Mouse (Mus musculus): ENCODE measurements around the gene Ankrd65. TPM values are rescaled to one million over a fixed set of nuclear protein-coding genes. Genes with fewer than 3 reads are reported as not detected.
A peak's percentile ranks its signal among the peaks of the same experiment; 100 is the strongest.
"Not testable (repeated sequence)": the region's sequence is repeated elsewhere in the genome, so short reads cannot be mapped to it uniquely, and the experiment has no call there.

Gene Ankrd65
- not detected for total RNA-seq (2021)

DNA sequence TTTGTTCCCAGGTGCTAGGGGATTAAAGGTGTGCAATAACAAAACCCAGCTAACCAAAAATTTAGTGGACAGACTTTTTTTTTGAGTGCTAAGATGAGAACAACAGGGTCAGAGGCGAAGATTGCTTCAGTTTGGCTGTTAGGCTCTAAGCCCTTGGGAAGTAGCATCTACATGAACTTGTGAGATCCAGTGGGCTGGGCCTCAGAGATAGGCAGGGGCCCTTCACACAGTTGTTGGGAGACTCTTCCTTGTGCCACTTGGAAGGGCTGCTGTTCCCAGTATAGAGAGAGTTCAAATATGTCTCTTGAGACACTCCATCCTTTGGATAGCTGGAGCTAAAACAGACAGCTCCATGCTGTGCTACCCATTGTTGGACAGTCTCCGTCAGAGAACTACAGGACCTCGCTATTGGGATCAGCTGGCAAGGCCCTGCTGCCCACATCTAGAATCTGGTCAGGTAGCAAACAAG lies at the start of gene Ankrd65:
Gene Ankrd65 (plus strand): TSS at position 419 of the 469 bp plus-strand sequence.
- no peak for DNase-seq (ENCODE audit: low spot score in 2 of 2)
- intact Hi-C loops (cut with DNase I), result no loop called here

DNA sequence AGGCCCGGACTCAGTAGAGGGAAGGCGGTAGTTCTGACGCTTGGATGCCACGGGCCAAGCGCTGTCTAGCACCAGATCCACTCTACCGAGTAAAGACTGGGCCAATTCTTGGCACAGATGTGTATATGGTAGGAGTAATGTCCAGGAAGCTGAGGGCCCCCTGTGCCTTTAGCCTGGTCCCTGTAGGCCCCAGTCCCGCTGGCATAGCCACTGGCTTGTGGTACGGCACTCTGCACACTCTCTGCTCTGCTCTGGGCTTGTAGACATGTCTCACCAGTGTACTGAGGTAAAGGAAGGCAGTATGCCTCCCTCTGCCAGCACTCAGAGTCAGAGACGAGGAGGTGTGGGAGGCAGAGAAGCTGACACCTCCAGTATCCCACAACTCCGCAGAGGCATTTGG lies 49.6 kb upstream of the Ankrd65 start:
- DNase-seq (ENCODE audit: low spot score in 2 of 2); intact Hi-C loops (cut with DNase I): not testable (repeated sequence)

DNA sequence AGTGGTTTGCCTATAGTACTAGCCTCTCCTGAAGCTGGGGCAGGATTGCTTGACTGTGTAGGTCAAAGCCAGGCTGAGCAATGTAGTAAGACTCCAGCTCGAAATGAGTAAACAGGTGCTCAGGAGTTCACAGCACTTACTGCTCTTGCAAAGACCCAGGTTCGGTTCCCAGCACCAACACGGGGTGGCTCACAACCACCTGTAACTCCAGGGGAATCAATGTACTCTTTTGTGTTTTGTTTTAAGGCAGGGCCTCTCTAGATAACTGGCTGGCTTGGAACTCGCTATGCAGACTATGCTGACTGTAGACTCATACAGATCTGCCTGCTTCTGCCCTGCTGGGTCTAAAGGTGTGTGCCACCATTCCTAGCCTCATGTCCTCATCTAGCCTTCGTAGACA lies 47.6 kb upstream of the Ankrd65 start:
- DNase-seq (ENCODE audit: low spot score in 2 of 2), result no peak
- intact Hi-C loops (cut with DNase I), result no loop called here

DNA sequence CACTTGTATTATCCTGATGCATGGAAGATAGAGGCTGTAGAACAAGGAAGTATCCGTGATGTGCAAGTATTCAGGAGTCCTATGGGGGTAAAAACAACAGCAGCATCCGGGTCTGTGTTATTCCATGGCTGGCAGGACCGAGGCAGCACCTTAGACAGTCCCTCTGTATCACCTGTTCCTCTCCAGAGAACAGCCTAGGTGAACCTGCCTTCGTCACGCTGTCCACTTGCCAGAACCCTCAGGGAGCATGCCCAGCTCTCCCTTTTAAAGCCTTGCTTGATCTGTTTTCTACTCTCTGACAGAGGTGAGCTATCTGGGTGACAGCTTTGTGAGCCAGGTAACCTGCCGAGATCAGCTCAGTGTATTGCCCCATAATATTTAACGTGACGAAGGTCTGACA lies 45.8 kb upstream of the Ankrd65 start:
- DNase-seq (ENCODE audit: low spot score in 2 of 2), result no peak
- intact Hi-C loops (cut with DNase I), result no loop called here

GRCm38 (mm10) chr4:155745136-155745535 lies 45.1 kb upstream of the Ankrd65 start:
- DNase-seq (ENCODE audit: low spot score in 2 of 2), result no peak
- intact Hi-C loops (cut with DNase I), result no loop called here

DNA sequence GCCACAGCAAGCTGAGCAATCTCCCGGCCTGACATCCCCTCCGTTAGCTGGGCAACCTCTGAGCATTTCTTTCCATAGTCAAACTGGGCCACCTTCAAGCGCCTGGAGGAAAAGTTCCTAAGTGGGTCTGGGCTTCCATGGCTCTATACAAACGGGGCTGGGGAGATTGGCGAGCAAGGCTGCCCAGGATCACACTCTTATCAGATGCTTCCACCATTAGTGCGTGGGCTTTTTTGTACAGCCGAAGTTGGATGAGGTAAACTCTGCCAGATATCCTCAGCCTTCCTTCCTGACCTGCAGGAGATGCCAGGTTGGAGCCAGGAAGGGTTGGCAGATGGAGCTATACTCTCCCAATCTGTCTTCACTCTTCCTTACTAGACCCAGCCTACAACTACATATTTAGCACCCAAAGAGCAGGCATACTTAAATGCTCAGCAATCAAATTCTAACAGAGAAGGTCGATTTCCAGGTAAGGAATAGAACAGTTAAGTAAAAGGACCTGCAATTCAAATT lies 44.1 kb upstream of the Ankrd65 start:
- intact Hi-C loops (cut with DNase I), result no loop called here
- no peak for DNase-seq (ENCODE audit: low spot score in 2 of 2)

GRCm38 (mm10) chr4:155746575-155747490 lies 43.4 kb upstream of the Ankrd65 start:
- intact Hi-C loops (cut with DNase I), result no loop called here
- no peak for DNase-seq (ENCODE audit: low spot score in 2 of 2)

DNA sequence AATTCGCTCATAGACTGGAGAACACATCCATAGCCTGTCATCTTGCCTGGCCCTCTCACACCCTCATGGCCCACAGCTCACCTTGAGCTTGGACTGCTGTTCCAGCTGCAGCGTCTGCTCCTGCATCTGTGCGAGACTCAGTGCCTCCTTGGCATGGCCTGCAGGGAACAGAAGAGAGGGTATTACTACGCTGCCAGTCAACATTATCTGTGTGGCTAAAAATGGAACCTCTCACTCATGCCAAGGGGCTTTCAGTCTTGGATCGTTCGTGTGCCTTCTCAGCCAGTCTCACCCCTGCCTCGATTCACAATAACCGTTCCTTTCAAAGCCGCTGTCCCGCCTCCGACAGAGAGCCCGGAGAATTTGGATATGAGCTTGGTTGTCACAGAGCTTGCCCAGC lies 33.2 kb upstream of the Ankrd65 start:
- no peak for DNase-seq (ENCODE audit: low spot score in 2 of 2)
- intact Hi-C loops (cut with DNase I), result no loop called here

DNA sequence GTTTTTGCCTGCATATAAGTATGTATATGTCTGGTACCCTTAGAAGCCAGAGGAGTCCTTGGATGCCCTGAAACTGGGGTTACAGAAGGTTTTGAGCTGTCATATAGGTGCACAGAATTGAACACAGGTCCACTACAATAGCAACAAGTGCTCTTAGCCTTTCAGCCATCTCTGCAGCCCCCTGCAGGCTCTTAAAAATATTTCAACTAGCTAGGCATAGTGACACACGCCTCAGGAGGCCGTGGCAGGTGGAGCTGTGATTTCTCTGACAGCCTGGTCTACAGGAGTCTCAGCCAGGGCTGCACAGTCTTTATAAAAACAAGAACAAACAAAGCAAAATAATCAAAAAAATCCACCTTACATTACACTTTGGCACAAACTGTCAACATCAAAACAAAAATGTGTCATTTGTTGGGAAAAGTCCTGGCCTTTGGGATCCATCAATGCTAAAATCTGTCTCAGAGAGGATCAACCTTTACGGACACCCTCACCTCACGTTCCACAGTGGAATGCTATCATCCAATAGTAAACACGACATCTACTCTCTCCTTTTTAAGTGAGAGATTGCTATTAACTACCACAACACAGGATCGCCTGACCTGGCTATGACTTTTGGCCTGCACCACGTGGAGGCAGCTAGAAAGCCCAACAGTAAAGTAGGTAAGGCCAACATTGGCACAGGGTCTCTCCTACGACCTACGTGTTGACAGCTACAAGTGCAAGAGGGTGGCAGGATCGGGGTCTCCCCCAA lies 30.2 kb upstream of the Ankrd65 start:
- intact Hi-C loops (cut with DNase I), result loop anchor here (5.0 kb wide), 1 partner anchor 93 kb away; the partner anchor contains the start of gene Mib2
- DNase-seq (ENCODE audit: low spot score in 2 of 2), result no peak

DNA sequence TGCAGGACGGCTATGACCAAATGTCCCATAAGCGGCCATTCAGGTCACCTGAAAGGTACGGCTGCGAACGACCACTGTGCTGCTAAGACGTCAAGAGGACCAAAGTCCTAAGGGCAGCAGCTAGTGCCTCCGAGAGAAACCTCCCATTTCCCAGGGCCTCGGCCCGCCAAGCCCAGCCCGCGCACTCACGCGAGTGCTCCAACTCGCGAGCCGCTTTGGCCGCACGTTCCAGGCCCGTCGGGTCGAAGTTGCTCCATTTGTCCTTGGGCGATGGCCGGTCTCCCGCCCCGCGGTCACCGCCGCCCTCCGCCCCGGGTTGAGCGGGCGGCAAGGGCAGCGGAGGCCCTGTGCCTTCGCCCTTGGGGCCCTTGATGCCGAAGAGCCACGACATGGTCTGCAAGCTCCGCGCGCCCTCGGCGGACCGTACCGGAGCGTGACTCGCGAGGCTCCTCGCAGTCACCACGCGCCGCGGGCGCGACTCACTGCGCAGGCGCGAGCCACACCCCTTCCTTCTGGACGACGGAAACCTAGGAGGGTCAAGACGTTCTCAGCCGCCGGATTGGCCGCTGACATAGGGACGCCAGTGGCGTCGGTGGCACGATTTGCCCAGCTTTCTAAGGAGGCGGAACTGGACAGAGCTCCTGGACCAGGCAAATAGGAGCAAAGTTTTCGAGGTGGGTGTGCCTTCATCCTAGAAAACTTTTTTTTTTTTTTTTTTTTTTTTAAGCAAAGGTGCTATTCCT lies 29.5 kb upstream of the Ankrd65 start, which contains the start of gene Atad3a:
Gene Atad3a (minus strand): TSS at position 481 of the 743 bp plus-strand sequence.
- intact Hi-C loops (cut with DNase I), result loop anchor here (5.0 kb wide), 1 partner anchor 93 kb away; the partner anchor contains the start of gene Mib2

GRCm38 (mm10) chr4:155761356-155762099 lies 28.7 kb upstream of the Ankrd65 start:
- intact Hi-C loops (cut with DNase I), result loop anchor here (5.0 kb wide), 1 partner anchor 94 kb away; the partner anchor contains the start of gene Mib2
- no peak for DNase-seq (ENCODE audit: low spot score in 2 of 2)

More for the DNA sequence above, 29.5 kb upstream of the Ankrd65 start, which contains the start of gene Atad3a:
- peak; percentile 98 to 99 for DNase-seq (ENCODE audit: low spot score in 2 of 2)

DNA sequence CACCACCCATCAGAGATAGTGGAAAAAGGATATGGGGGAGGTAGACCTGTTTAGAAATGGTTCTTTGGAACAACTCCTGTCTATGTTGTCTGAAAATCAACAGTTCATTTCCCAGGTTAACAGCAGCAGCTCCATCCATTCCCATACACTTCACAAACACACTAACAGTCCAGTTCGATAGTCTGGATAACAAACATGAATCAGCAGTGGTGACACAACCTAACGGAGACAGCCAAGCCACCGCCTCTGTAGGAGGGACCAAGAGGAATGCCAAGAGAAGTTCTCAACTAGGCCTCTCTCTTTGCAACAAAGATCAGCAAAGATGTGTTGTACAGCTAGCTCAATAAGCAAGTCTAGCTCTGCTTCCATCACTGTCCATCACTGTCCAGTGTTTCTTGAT lies 27.9 kb upstream of the Ankrd65 start:
- no peak for DNase-seq (ENCODE audit: low spot score in 2 of 2)
- intact Hi-C loops (cut with DNase I), result loop anchor here (5.0 kb wide), 1 partner anchor 95 kb away; the partner anchor contains the start of gene Mib2

DNA sequence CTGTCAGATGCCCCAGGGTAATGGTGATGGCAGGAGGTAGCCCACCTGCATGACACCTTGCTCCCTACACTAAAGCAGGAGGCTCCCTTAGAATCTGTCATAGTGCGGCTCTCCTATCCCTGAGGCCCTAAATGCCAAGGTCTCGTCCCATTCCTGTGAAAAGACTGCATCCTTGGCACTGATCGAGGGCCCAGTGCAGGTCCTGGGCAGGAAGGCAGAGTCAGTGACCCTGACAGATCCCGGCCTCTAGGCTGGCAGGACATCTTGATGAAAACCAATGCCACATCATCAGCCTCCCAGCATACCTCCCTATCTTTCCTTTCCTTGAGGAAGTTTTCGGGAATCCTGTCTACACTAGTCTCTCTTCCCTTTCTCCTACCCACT lies 20.8 kb upstream of the Ankrd65 start:
- DNase-seq (ENCODE audit: low spot score in 2 of 2), result no peak
- intact Hi-C loops (cut with DNase I), result no loop called here

- intact Hi-C loops (cut with DNase I), result loop anchor here (2.0 to 5.0 kb wide), 2 partner anchors 15 to 48 kb away; partner anchors contain the start of gene Tmem88b
- peak; percentile 89 to 92 for DNase-seq (ENCODE audit: low spot score in 2 of 2)
Observed at GRCm38 (mm10) chr4:155769880-155770512, 20.2 kb upstream of the Ankrd65 start.

DNA sequence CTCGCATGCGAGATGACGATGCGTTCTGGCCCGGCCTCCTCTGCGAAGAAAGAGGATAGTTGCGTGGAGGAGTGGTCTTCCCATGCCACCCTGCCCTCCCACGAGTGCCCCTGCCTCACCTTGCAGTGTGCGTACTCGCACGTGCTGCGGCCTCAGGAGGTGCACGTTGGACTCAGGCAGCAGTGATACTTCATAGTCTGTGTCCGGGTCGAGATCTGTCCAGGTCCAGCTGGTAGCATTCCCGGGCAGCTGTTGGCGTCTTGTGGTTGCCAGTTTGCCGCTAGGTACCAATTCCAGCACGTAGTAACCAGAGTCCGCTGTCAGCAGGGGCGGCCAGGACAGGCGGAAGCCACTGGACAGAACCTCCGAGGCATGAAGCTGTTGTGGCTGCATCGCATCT lies 19.6 kb upstream of the Ankrd65 start:
- intact Hi-C loops (cut with DNase I), result loop anchor here (2.0 to 5.0 kb wide), 2 partner anchors 14 to 48 kb away; partner anchors contain the start of gene Tmem88b
- DNase-seq (ENCODE audit: low spot score in 2 of 2), result no peak

DNA sequence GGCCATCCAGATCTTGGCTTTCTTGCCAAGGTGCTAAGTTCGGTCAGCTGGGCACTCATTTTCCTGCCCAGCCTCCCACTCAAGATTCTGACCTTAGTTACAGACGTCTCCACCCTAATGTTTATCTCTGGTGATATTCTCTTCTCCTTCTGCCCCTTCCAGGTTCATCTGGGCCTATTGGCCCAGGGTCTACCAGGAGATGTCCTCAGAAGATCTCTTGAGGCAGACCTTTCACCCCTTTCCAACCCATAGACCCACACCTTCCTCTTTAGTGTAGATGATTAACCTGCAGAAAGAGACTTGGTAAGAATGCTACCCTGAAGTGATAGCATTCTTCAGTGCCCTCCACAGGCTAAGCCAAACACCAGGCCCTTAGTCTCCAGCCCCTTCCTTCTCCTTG lies 18.5 kb upstream of the Ankrd65 start:
- intact Hi-C loops (cut with DNase I), result loop anchor here (2.0 to 5.0 kb wide), 2 partner anchors 13 to 49 kb away; partner anchors contain the start of gene Tmem88b

GRCm38 (mm10) chr4:155772786-155773185 lies 17.5 kb upstream of the Ankrd65 start:
- intact Hi-C loops (cut with DNase I), result loop anchor here (5.0 kb wide), 1 partner anchor 50 kb away; no protein-coding TSS in a partner anchor
- no peak for DNase-seq (ENCODE audit: low spot score in 2 of 2)

More for the DNA sequence above, 18.5 kb upstream of the Ankrd65 start:
- DNase-seq (ENCODE audit: low spot score in 2 of 2), result no peak

Data from left cerebral cortex, postnatal 36 days (tissue).